Mouse (Mus musculus) 3134 (cell line): ENCODE data around the gene Amph.
A peak's percentile ranks its signal among the peaks of the same experiment; 100 is the strongest.
"Not testable (repeated sequence)": the region's sequence is repeated elsewhere in the genome, so short reads cannot be mapped to it uniquely, and the experiment has no call there.

Source experiments
- DNase-seq: peaks from one replicate; pipeline ENCODE4 v3.0.0-alpha.2; 2011; ENCODE audit warnings: low spot score; ENCODE audit not compliant: insufficient read length; ENCODE audit errors: extremely low read depth

Gene Amph

DNA sequence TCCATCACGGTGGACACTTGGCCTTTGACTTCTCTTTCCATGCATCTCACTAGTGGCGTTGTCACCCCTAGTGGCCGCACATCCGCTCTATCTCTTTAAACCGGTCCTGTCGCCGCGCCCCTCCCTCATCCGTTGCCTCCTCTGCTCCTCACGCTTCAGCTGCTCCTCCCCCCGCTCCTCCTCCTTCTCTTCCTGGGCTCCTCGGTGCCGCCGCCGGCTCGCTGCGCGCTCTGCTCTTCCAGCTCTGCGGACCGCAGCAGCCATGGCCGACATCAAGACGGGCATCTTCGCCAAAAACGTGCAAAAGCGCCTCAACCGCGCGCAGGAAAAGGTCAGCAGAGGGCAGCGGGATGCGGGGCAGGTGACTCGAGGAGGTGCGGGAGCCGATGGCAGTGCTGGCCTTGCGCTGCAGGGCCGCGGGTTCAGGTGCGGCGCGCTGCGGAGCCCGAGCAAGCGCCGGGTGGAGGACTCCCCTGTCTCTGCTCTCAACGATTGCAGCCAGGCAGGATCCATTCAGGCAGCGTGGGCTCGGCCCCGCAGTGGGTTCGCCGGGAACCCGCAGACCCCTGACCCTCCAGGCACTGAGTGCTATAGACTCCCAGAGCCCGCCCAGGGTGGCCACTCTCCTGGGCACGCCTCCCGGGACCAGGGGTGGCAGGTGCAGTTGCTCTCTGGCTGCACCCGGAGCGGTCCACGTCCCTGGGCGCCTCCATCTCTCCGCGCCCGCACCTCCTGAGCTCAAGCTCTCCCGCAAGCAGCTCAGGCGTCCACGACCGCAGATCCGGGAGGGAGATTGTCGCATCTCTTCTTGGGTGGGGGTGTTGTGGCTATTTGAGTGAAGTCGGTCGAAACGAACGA is at the start of gene Amph:
TSS of gene Amph (plus strand) at position 35 of the 858 bp plus-strand sequence.
- DNase-seq = peak; percentile 3

DNA sequence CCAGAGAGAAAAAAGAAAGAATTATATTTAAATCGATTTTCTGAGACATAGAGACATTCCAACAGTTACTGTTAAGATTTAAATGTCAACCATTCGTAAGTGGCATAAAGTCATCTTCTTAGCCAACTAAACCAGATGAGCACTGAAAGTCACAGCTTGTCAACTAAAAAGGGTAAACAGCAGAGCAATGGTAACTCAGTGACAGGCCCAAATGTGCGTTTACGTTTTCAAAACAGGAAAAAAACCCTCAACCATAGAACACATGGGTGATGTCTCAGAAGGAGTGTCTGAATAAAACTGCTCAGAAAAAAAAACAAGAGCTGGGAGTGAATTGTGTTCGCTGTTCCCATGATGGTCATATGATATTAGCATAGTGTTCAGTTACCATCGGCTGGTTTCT is 44.4 kb upstream of the Amph start:
- DNase-seq = no peak

DNA sequence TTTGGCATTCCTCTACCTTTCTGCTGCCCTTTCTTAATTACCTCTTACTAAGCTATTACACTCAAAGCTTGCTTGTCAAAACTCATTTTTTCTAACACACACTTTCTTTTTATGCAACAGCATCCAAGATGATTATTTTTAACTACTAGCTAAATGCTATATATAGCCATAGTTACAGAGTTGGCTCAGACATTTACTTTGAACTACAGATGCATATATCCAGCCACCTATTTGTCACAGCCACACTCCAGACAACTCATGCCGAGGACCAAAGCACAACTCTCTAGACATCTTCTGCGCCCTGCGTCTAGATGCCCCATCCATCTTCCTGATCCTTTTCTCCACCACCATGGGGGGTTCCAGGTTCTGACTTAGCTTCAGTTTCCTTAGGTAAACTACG is 33.2 kb upstream of the Amph start:
- no peak for DNase-seq

DNA sequence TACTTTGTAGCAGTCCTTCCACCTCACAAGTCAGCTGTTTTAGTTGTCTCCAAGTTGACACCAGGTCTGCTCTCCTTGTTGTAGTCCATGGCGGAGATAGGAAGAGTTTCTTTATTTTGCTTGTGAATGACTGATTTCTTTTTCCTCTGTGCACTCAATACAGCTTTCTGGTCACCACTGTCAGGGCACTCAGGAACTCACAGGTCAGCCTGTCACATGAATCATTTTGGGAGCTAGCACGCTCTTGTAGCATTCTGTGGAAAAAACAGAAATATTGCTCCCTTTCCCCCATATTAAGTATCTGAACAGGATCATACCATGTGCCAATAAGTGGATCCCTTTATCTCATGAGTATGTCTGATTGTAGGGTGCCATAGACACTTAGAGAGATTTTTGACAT is 14.8 kb upstream of the Amph start:
- not testable (repeated sequence) for DNase-seq

DNA sequence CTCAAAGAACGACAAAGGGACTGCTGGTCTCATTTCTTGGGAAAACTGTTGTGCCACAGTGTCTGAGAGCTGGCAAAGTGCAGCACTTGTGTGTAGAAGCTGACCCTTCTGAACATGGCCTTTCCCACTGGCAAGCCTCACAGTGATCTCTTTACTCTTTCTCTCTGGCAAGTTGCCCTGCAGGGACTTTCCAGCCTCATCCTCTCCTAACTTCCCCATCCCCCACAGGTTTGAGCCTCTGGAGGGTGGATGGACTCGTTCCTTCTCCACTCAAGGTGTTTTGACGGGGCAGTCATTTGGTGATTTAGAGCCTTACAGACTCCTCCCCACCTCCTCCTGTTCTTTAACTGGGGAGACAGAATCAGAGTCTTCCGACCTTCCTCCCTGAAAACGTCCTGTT is 319 bp upstream of the Amph start:
- no peak for DNase-seq

DNA sequence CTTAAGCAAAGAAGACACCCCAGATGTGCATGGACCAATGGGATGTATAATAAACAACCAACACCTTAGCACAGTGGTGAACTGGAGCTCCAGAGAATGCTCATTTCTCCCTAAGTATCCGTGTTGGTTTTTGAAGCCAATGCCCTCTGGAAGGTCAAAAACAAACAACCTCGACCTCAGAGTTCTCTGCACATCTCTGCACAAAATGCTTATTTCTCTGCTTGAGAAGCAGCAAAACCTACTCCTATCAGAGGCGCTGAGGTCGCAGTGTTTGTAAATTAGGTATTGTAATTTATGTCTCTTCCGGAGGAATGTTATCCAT is 985 bp downstream of the Amph start:
- DNase-seq = no peak

DNA sequence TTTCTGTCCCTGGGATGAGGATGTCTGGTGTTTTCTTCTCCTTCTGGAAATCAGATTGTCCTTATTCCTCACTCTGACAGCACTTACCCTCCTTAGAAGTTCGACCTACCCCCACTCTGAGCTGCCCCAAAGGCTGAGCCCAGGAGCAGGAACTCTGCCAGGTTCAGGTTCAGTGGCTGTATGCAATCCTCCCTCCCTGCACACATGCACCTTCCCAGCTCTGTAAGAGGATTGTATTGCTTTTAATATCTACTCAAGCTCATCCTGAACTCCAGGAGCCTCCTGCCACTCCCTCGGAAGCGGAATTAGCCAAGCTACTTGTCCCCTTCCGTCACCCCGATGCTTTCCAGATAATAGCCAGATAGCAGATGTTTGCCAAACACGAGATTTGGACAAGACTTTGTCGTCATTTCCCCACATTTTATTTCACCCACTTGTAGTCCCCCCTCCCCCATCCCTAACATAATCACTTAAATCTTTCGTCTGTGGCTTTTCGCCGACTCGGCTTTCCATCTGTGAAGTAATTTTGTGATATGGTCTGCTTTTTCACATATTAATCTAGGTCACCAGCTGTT is 1.7 kb downstream of the Amph start:
- DNase-seq = no peak

DNA sequence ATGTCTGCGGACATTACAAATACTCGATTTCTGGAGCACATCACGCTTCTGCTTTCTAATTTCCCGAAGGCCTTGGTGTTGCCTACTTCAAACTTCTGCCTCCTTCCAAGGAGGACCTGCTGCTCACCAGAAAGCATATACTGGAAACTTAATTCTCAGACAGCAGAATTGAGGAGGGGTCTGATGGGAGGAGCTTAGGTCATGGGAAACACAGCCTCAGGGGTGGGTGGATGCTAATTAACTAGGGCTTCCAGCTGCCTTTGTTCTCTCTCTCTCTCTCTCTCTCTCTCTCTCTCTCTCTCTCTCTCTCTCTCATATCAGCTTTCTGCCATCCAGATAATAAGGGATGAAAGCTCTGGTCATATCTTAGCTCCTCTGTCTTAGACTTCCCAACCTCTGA is 5.6 kb downstream of the Amph start:
- DNase-seq = no peak

DNA sequence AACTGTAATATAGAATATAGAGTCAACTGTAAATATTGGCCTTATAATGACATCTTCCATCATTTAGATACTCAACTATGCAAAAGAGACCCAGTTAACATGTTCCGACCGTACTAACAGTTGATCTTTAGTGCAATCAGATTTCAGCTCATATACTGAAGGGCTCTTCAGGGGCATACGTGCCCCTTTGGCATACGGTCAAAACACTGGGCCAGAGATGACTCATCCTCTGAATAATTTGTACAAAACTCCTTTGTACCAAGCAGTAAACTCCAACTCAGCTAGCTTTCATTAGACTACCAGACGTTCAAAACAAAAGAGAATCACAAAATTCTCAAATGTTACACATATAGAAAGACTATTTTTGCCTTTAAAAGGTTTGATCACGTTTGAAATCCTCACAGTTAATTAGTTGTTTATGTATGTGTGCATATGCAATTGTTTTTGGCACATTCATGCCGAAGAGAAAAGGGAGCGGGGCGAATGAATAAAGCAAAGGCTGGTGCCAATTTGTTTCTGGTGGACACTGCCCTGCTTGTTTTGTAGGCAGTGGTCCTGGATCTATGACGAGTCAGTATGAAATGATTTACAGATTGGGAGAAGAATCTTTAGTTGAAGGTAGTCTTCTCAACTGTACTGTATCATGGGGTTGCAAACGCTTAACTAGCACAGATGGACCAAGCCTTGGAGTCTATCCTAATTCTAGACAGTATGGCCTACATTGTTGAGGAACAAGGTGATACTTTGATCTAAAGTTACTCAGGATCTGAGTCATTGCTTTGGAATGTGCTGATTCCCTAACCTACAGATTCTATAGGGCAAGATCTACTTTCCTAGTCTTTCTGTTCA is 8.3 kb downstream of the Amph start:
- DNase-seq = no peak

DNA sequence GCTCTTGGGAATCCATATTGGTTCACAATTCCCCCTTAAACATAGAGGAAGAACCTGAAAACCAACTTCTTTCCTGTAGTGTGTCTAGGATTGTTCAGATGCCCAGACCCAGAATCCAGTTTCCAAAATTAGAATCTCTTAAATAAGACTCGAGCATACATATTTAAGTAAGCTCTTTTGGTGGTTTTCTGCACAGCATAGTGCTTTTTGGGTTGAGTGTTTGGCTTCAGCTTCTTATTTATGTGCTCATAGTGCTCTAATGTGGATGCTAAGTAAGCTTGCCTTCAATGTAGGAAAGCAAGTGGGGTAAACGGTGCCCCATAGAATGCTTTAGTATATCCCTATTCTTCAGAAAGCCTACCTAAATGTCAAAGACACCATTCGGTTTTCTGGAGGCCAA is 9.0 kb downstream of the Amph start:
- DNase-seq = no peak

DNA sequence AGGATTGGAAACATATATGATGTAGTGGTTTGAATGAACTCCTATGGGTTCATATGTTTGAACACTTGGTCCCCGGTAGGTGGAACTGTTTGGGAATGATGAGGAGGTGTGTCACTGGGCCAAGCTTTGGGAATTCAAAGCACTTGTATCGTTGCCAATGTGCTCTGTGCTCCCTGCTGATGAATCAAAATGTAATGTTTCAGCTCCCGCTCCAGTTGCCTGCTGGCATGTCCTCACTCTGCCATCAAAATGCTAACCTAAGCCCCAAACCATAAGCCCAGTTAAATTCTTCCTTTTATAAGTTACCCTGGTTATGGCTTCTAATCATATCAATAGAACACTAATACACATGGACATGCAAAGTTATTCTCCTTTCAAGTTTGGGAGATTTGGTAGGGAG is 24.6 kb downstream of the Amph start:
- no peak for DNase-seq

DNA sequence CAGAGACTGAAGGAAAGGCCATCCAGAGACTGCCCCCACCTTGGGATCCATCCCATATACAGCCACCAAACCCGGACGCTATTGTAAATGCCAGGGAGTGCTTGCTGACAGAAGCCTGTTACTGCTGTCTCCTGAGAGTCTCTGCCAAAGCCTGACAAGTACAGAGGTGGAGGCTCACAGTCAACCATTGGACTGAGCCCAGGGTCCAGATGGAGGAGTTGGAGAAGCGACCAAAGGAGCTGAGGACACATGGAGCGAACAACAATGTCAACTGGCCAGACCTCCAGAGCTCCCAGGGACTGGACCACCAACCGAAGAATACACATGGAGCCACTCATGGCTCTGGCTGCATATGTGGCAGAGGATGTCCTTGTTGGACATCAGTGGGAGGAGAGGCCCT is 26.3 kb downstream of the Amph start:
- no peak for DNase-seq

DNA sequence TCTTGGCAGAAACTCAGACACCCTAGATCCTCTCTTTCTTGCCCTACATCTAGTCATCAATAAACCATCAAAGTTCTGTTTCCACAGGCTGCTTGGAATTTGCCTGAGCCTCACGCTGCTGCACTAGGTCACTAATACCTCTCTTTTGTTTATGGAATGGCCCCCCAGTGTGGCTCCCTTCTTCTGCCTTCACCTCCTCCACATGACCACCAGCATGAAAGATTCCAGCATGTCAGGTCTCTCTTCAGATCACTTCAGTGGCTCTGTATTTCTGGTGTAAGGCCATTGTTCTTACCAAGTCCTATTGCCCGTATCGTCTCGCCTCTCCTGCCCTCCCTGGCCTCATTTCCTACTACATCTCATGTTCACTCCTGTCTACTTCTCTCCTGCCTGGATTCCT is 39.3 kb downstream of the Amph start:
- no peak for DNase-seq

DNA sequence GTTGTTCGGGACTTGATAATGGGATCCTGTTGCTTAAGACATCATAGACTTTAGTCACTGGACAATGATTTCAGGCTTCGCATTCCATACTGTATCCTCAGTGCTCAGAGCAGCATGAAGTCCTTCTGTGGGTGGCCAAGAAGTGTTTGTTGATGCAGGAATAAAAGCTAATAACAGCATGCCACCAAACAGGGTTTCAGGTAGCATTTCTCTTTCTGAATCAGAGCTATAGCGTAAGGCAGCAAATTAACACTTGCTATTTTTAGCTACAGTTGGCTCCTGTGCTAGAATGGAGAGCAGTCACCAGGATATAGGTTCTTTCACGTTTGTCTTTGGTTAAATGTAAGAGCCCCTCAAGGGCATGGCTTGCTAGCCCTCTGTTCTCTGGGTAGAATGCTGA is 40.3 kb downstream of the Amph start:
- no peak for DNase-seq

DNA sequence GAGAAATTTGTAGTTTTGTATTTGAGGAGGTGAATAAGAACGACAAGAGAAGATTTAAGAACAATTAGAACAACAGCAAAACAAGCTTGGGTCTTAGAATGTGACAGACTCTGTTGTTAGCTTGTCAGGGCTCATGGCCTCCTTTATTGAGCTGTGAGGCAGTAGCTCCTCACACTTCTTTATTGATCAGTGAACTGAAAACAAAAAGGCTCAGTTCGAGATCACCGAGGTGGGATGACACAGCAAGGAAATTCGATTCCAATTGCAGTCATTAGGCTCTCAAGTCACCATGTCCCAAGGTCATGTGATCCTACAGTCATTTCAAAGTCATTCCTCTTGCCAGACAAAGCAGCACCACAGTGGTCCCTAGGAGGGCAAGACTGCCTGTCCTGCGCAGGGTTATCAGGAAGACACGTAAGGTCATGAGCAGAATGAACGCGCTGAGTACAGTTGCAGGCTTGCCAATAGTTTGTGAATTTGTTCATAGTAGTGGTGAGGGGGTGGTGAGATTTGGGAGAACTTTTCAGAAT is 41.2 kb downstream of the Amph start:
- DNase-seq = no peak

DNA sequence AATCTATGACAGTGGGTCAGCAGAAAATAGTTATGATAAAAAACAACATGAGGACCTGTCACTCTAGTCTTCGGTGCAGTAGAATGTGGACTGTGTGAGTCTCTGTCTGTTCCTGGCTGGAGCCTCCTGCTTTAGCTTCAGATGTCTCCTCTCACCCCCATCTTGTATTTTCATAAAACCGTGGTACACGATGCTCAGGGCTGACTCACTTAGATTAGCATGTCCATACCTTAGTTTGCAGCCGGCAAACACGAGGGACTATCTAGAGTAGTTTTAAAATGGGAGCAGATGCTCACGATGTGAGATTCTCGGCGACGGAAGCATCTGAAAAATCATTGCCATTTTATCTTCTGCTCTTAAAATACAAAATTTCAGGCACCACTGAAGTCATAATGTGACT is 54.5 kb downstream of the Amph start:
- DNase-seq = no peak

DNA sequence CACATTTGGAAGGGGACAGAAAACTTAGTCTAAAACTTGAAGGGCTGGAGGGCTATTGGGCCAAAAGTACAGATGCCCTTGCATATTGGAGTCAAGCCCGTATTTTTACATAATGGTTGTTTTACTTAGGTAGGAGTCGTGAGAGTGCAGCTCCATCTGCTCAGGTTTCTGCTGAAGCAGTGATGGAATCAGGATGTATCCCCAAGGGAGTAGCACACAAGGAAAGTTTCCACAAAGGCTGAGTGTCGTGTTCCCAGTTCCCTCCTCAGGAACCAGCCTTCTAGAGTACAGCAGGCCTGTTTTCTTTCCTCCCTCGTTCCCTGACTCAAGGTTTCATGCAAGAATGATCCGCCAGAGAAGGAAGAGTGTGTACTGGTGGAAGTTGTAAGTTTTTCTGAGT is 56.4 kb downstream of the Amph start:
- no peak for DNase-seq

DNA sequence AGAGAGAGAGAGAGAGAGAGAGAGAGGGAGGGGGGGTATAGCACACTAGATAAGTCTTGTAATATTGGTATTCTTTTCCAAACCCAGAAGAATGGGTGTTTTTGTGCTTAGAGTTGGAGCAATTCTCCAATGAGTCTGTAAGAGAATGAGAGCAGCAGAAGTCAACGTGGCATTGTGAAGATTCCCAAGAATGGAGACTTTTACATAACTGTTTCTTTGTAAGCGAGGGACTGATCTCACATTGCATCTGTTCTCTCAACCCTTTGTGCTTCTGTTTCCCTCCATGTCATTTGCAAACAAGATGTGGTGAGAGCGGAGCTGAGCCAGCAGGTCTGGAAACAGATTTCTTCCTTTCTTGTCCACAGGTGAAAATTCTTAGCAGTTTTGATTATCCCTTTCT is 60.4 kb downstream of the Amph start:
- no peak for DNase-seq

DNA sequence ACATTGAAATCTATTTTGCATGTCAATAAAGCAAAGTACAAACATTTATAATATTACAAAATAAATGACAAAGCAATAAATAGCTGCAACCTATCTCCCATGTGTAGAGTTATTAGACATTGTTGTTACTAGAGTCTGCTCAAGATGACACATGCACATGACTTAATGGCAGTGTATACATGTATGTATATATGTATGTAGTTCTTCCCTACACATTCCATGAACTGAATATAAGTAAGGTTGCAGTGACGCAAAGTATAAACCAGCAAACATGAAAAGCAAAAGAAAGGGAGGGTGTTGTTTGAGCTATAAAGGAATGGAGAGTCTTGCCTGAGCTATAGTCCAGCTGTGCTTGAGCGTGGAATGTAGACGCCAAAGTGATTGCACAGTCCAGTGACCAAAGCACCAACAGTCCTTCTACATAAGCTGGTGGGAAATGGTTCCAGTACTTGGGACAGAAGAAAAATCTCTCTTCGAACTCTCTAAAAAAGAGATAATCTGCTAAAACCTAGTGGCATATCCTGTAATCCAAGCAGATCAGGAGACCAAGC is 66.9 kb downstream of the Amph start:
- no peak for DNase-seq

DNA sequence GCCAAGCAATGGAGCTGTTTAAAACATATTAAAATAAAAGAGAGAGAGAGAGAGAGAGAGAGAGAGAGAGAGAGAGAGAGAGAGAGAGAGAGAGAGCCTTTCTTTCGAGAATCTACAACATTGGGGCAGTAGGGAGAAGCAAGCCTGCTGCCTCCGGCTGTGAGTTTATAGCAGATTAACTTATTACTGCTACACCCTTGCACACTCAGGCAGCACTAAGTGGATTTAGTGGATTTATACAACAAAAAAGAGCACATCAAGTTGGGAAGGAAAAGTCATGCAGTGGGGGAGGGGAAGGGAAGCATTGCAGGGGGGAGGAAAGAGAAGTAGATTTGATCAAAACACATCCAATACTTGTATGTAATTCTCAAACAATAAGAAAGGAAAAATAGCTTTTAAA is 73.5 kb downstream of the Amph start:
- DNase-seq = no peak

DNA sequence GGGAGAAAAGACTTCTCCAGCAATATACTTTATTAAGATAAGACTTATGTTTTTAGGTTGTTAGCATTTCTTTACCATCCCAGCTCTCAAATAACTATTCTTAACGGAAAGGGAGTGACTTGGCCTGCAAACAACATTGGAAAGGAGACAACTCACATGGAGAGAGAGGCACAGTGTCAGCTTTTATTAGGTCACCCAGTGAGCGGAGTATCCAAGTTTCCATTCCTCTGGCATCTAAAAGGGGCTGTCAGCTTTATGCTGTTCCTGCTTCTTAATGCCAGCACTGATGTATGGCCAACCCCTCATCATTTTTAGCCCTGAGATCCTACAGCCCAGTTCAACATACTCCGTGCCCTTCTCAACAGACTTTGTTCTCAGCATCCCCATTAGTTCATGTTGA is 74.3 kb downstream of the Amph start:
- no peak for DNase-seq
